Mouse (Mus musculus): ENCODE measurements around the gene BC025920. TPM values are rescaled to one million over a fixed set of nuclear protein-coding genes. Genes with fewer than 3 reads are reported as not detected.
A peak's percentile ranks its signal among the peaks of the same experiment; 100 is the strongest.

The BC025920 gene
- polyA plus RNA-seq, 1 experiment, result 0.25 TPM

- TF ChIP-seq CTCF (IDR thresholded peaks at IDR 0.05; ENCODE audit: control insufficient read depth, insufficient read depth, insufficient read length) (peak; percentile 22), USF1 (IDR thresholded peaks at IDR 0.05; ENCODE audit: low read depth) (no peak)
- Histone ChIP-seq H3K4me3 (ENCODE audit: insufficient read depth, poor library complexity, severe bottlenecking) (no peak overlapping the region), H3K36me3 (ENCODE audit: control insufficient read depth, insufficient read depth) (no peaks in the 10 kb centered on the region), H3K27me3 (ENCODE audit: control insufficient read depth, insufficient read depth, insufficient read length) (no peaks in the 10 kb centered on the region), H3K79me2 (ENCODE audit: control insufficient read depth, insufficient read depth) (no peaks in the 10 kb centered on the region), H3ac (ENCODE audit: control insufficient read depth, insufficient read length, low read depth) (no peak overlapping the region), H3K79me3 (ENCODE audit: low read depth) (no peaks in the 10 kb centered on the region)
These were observed 3.3 kb upstream of the BC025920 start for GRCm38 (mm10) chr10:81602741-81603151.

- TF ChIP-seq CEBPB (IDR thresholded peaks at IDR 0.05; ENCODE audit: low read depth) (no peak), MAX (IDR thresholded peaks at IDR 0.05) (no peak), CTCF (IDR thresholded peaks at IDR 0.05; ENCODE audit: control insufficient read depth, insufficient read depth, insufficient read length) (no peak), USF1 (IDR thresholded peaks at IDR 0.05; ENCODE audit: low read depth) (no peak), MYOD1 (IDR thresholded peaks at IDR 0.05; ENCODE audit: control insufficient read depth, insufficient read length, low read depth) (no peak), FOSL1 (IDR thresholded peaks at IDR 0.05; ENCODE audit: insufficient read depth, low read length, poor library complexity, severe bottlenecking) (no peak), MYOG (IDR thresholded peaks at IDR 0.05; ENCODE audit: control insufficient read depth, extremely low read depth, insufficient read length) (no peak)
- Histone ChIP-seq H3K79me3 (ENCODE audit: low read depth) (no peaks in the 10 kb centered on the region), H3K4me3 (ENCODE audit: insufficient read depth, poor library complexity, severe bottlenecking) (no peak overlapping the region), H3K79me2 (ENCODE audit: control insufficient read depth, insufficient read depth) (no peaks in the 10 kb centered on the region), H3ac (ENCODE audit: control insufficient read depth, insufficient read length, low read depth) (no peak overlapping the region), H3K27me3 (ENCODE audit: control insufficient read depth, insufficient read depth, insufficient read length) (no peaks in the 10 kb centered on the region), H3K36me3 (ENCODE audit: control insufficient read depth, insufficient read depth) (no peaks in the 10 kb centered on the region)
These were observed 1.8 kb upstream of the BC025920 start for GRCm38 (mm10) chr10:81604019-81604967.

- no peaks in the 10 kb centered on the region for H3K79me3 ChIP-seq (ENCODE audit: low read depth)
- no peak overlapping the region for H3ac ChIP-seq (ENCODE audit: control insufficient read depth, insufficient read length, low read depth)
- H3K36me3 ChIP-seq (ENCODE audit: control insufficient read depth, insufficient read depth), result no peaks in the 10 kb centered on the region
- TF ChIP-seq CEBPB (IDR thresholded peaks at IDR 0.05; ENCODE audit: low read depth) (no peak), USF1 (IDR thresholded peaks at IDR 0.05; ENCODE audit: low read depth) (no peak), FOSL1 (IDR thresholded peaks at IDR 0.05; ENCODE audit: insufficient read depth, low read length, poor library complexity, severe bottlenecking) (no peak), MYOG (IDR thresholded peaks at IDR 0.05; ENCODE audit: control insufficient read depth, extremely low read depth, insufficient read length) (no peak), CTCF (IDR thresholded peaks at IDR 0.05; ENCODE audit: control insufficient read depth, insufficient read depth, insufficient read length) (peak; percentile 78), MYOD1 (IDR thresholded peaks at IDR 0.05; ENCODE audit: control insufficient read depth, insufficient read length, low read depth) (no peak)
- H3K4me3 ChIP-seq (ENCODE audit: insufficient read depth, poor library complexity, severe bottlenecking), result no peak overlapping the region
- H3K79me2 ChIP-seq (ENCODE audit: control insufficient read depth, insufficient read depth), result no peaks in the 10 kb centered on the region
- H3K27me3 ChIP-seq (ENCODE audit: control insufficient read depth, insufficient read depth, insufficient read length), result no peaks in the 10 kb centered on the region
These were observed 953 bp upstream of the BC025920 start for GRCm38 (mm10) chr10:81604968-81605665.

- no peak overlapping the region for H3K4me3 ChIP-seq (ENCODE audit: insufficient read depth, poor library complexity, severe bottlenecking)
- no peak for TF ChIP-seq MYOD1 (IDR thresholded peaks at IDR 0.05; ENCODE audit: control insufficient read depth, insufficient read length, low read depth)
- no peak for TF ChIP-seq MAX (IDR thresholded peaks at IDR 0.05)
- TF ChIP-seq CEBPB (IDR thresholded peaks at IDR 0.05; ENCODE audit: low read depth), result no peak
- TF ChIP-seq CTCF (IDR thresholded peaks at IDR 0.05; ENCODE audit: control insufficient read depth, insufficient read depth, insufficient read length), result no peak
These were observed 450 bp upstream of the BC025920 start for GRCm38 (mm10) chr10:81605666-81605973.

GRCm38 (mm10) chr10:81608308-81608707 is 2.2 kb downstream of the BC025920 start:
- Histone ChIP-seq H3K79me3 (ENCODE audit: low read depth) (no peaks in the 10 kb centered on the region), H3K79me2 (ENCODE audit: control insufficient read depth, insufficient read depth) (no peaks in the 10 kb centered on the region), H3K27me3 (ENCODE audit: control insufficient read depth, insufficient read depth, insufficient read length) (no peaks in the 10 kb centered on the region), H3K36me3 (ENCODE audit: control insufficient read depth, insufficient read depth) (no peaks in the 10 kb centered on the region), H3K4me3 (ENCODE audit: insufficient read depth, poor library complexity, severe bottlenecking) (no peak overlapping the region), H3ac (ENCODE audit: control insufficient read depth, insufficient read length, low read depth) (no peak overlapping the region)
- TF ChIP-seq MYOD1 (IDR thresholded peaks at IDR 0.05; ENCODE audit: control insufficient read depth, insufficient read length, low read depth) (no peak), FOSL1 (IDR thresholded peaks at IDR 0.05; ENCODE audit: insufficient read depth, low read length, poor library complexity, severe bottlenecking) (no peak), CTCF (IDR thresholded peaks at IDR 0.05; ENCODE audit: control insufficient read depth, insufficient read depth, insufficient read length) (no peak), CEBPB (IDR thresholded peaks at IDR 0.05; ENCODE audit: low read depth) (no peak), MAX (IDR thresholded peaks at IDR 0.05) (no peak), USF1 (IDR thresholded peaks at IDR 0.05; ENCODE audit: low read depth) (no peak), MYOG (IDR thresholded peaks at IDR 0.05; ENCODE audit: control insufficient read depth, extremely low read depth, insufficient read length) (no peak)

More at GRCm38 (mm10) chr10:81605666-81605973, 450 bp upstream of the BC025920 start:
- Histone ChIP-seq H3K36me3 (ENCODE audit: control insufficient read depth, insufficient read depth) (no peaks in the 10 kb centered on the region), H3K79me3 (ENCODE audit: low read depth) (no peaks in the 10 kb centered on the region), H3K27me3 (ENCODE audit: control insufficient read depth, insufficient read depth, insufficient read length) (no peaks in the 10 kb centered on the region), H3K79me2 (ENCODE audit: control insufficient read depth, insufficient read depth) (no peaks in the 10 kb centered on the region), H3ac (ENCODE audit: control insufficient read depth, insufficient read length, low read depth) (peak overlapping the region; percentile 63)
